Mouse (Mus musculus): ENCODE measurements at regions not wholly inside any gene's neighbourhood (a gene's known extent, or its start where the extent isn't known, plus 50 kb on each side); places are given as distances from the start of the nearest gene placed in this dataset.

DNA sequence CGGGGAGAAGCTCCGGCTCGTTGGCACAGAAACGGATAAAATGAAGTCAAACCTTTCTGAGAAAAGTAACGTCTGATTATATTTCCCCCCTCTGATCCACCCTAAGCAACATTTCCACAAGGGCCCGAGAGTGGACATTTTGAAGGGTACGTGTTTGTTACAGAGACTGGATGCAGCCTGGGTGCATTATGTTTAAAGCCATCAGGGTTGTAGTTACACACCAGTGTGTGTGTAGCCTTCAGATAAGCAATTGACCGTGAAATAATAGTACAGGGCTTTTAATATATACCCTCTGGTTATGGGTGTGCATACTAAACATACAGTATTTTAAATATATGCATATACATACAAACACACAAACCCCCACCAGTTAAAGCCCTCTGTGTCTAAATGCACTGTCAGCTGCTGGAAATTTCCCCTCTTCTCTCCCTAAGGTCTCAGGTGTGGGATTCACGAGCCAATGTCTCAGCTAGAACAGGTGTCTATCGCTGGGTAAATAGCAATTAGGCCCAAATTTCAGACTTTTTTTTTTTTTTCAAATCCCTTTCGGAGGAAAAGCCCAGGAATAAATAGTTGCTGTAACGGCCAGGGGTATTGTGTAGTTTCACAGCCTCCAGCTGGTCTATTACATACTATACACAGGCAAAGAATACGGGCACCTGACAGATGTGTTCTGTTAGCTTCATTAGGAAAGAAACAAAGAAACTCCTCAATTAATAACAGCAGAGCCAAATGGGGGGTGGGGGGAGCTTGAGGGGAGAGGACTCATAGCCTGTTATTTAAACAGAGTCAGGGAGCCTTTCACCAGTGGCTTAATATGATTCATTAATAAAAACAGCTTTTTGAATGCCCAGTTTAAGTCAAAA, 122.8 kb downstream of the Id4 start:
- TF ChIP-seq ZNF384 (IDR thresholded peaks at IDR 0.05; ENCODE audit: low read depth, low read length) (no peak), MAFK (IDR thresholded peaks at IDR 0.05; ENCODE audit: insufficient read depth, low read depth, low read length) (no peak)

Data from ES-E14 (cell line).